Mouse (Mus musculus) heart, postnatal 4 days (tissue): ENCODE data around the gene Mnat1. TPM values are rescaled to one million over a fixed set of nuclear protein-coding genes. Genes with fewer than 3 reads are reported as not detected.
"Not testable (repeated sequence)": the region's sequence is repeated elsewhere in the genome, so short reads cannot be mapped to it uniquely, and the experiment has no call there.

Source experiments
- DNase-seq: peaks from one replicate; pipeline ENCODE4 v3.0.0; 2021
- total RNA-seq, 2 experiments: library from RNA; stranded (reverse); gene quantifications; 2 replicates each; pipeline ENCODE4 v1.2.3; 2021

Gene Mnat1
- total RNA-seq, 2 experiments from 2014 or later, result 28.0 to 30.3 TPM

- not testable (repeated sequence) for DNase-seq
These were observed 27.5 kb downstream of the Mnat1 start for GRCm38 (mm10) chr12:73151038-73151437.

- no peak for DNase-seq
These were observed 30.6 kb downstream of the Mnat1 start for GRCm38 (mm10) chr12:73154150-73154549.

- DNase-seq, result peak; percentile 63
These were observed 36.8 kb downstream of the Mnat1 start for GRCm38 (mm10) chr12:73160341-73160740.

- DNase-seq, result peak; percentile 20
These were observed 39.1 kb downstream of the Mnat1 start for GRCm38 (mm10) chr12:73162408-73163181.

- no peak for DNase-seq
These were observed 47.3 kb downstream of the Mnat1 start for GRCm38 (mm10) chr12:73170794-73171193.

- DNase-seq, result no peak
These were observed 60.4 kb downstream of the Mnat1 start for GRCm38 (mm10) chr12:73183896-73184295.

- DNase-seq, result no peak
These were observed 73.8 kb downstream of the Mnat1 start for GRCm38 (mm10) chr12:73197363-73197762.

GRCm38 (mm10) chr12:73198451-73198850 lies 74.9 kb downstream of the Mnat1 start:
- no peak for DNase-seq

- DNase-seq, result no peak
These were observed 75.9 kb downstream of the Mnat1 start for GRCm38 (mm10) chr12:73199375-73199774.

- DNase-seq, result no peak
These were observed 78.1 kb downstream of the Mnat1 start for GRCm38 (mm10) chr12:73201587-73201986.

- DNase-seq, result peak; percentile 41
These were observed 82.5 kb downstream of the Mnat1 start for GRCm38 (mm10) chr12:73205710-73206649.

GRCm38 (mm10) chr12:73207008-73207407 lies 83.5 kb downstream of the Mnat1 start:
- no peak for DNase-seq

GRCm38 (mm10) chr12:73207461-73207860 lies 83.9 kb downstream of the Mnat1 start:
- no peak for DNase-seq

- DNase-seq, result no peak
These were observed 85.0 kb downstream of the Mnat1 start for GRCm38 (mm10) chr12:73208518-73208917.

GRCm38 (mm10) chr12:73209117-73209516 lies 85.6 kb downstream of the Mnat1 start:
- no peak for DNase-seq

- peak; percentile 28 for DNase-seq
These were observed 86.9 kb downstream of the Mnat1 start for GRCm38 (mm10) chr12:73210454-73210853.

GRCm38 (mm10) chr12:73215773-73216172 lies 92.3 kb downstream of the Mnat1 start:
- DNase-seq, result no peak

- no peak for DNase-seq
These were observed 95.1 kb downstream of the Mnat1 start for GRCm38 (mm10) chr12:73218632-73219031.

- no peak for DNase-seq
These were observed 97.7 kb downstream of the Mnat1 start for GRCm38 (mm10) chr12:73221235-73221634.

- no peak for DNase-seq
These were observed 100.4 kb downstream of the Mnat1 start for GRCm38 (mm10) chr12:73223872-73224271.

GRCm38 (mm10) chr12:73228427-73228826 lies 104.9 kb downstream of the Mnat1 start:
- no peak for DNase-seq

GRCm38 (mm10) chr12:73230196-73230595 lies 106.7 kb downstream of the Mnat1 start:
- no peak for DNase-seq

- DNase-seq, result no peak
These were observed 108.0 kb downstream of the Mnat1 start for GRCm38 (mm10) chr12:73231552-73231951.
